Mouse (Mus musculus): ENCODE measurements at regions not wholly inside any gene's neighbourhood (a gene's known extent, or its start where the extent isn't known, plus 50 kb on each side); places are given as distances from the start of the nearest gene placed in this dataset.

DNA sequence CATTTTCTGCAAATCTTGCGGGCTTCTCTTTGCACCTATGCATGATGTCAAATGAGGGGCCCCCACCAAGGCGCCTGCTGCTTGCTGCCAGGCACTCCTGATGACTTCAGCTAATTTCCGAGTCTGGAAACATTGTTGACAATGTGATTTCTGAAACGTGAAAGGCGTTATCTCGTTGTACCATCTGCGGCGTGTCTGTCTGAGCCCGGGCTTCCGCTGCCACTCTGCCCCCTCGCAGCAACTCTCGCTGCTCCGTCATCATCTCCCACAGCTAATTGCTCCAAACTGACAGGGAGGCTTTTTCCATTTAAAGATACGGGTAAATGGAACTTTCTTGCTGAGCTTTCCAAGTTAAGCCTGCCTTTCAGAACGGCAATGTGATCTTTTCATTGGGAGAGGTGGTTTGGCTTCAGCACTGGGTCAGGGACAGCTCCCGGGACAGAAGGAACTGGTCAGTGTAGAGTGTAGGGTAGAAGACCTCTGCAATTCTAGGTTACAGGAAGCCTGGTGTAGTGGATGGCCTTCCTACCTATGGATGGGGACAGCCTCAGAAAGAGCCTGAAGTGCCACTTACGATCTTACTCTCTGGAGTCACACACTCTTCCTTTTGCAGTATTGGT, 191.0 kb downstream of the Dhx35 start:
- no peak for TF ChIP-seq CTCF (IDR thresholded peaks at IDR 0.05; ENCODE audit: extremely low read depth, insufficient read depth, low read length)
- no peak for TF ChIP-seq POLR2A (IDR thresholded peaks at IDR 0.05; ENCODE audit: extremely low read depth, insufficient read depth, low read length)

Measured in cortical plate, adult 2 months (tissue).